9 mouse cellular contexts compared by ENCODE assay signal in the genomic region with DNA sequence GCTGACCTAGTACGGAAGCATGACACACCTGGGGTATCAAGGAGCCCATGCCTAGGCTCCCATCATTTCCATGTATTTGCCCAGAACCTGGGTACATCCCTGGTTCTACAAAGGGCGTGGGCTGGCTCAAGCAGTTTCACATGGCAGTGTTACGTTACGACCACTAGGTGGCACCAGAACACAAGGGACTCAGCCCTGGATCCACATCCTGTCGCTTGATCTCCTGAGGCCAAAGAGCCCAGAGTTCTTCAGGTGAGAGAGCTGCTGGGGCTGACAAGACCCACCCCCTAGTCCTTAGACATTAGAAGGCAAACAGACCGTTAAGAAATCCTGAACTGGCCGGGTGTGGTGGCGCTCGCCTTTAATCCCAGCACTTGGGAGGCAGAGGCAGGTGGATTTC. TPM values are rescaled to one million over a fixed set of nuclear protein-coding genes. Genes with fewer than 3 reads are reported as not detected.
A peak's percentile ranks its signal among the peaks of the same experiment; 100 is the strongest.
DNase-seq lines count a peak whose midpoint lies in the region; ATAC-seq and TF ChIP-seq lines count a peak whose summit lies in the region.
"Had no signal": no experiment of that assay in that cellular context is flagged by ENCODE, and none has a peak within 500 bp of the region (broad histone marks: within the 10 kb centered on the region; RNA-seq: fewer than 3 reads in every experiment).

No protein-coding gene starts in this region.

- intact Hi-C loops in gastrocnemius, postnatal 14 days (cut with DNase I; ENCODE audit: low total_unique reads): loop anchor here (10.0 kb wide), 2 partner anchors 137 to 197 kb away; no protein-coding TSS in a partner anchor

- TF ChIP-seq POLR2A in cortical plate, adult 2 months (IDR thresholded peaks at IDR 0.05; ENCODE audit: extremely low read depth, insufficient read depth, low read length): no peak

- H3K27me3 ChIP-seq in intestine, embryonic 16.5 days (replicated peaks; ENCODE audit: control insufficient read depth, insufficient read depth, low read length): no peaks in the 10 kb centered on the region
- H3K27me3 ChIP-seq in limb, embryonic 10.5 days (ENCODE audit: low read depth, poor library complexity, severe bottlenecking): no peaks in the 10 kb centered on the region
- H3K27me3 ChIP-seq in midbrain, embryonic 15.5 days (replicated peaks): no peaks in the 10 kb centered on the region
- no peaks in the 10 kb centered on the region for H3K27me3 ChIP-seq in stomach, embryonic 14.5 days (ENCODE audit: control insufficient read depth, insufficient read depth, low read length)
- H3K27me3 ChIP-seq: embryonic facial prominence, embryonic 12.5 days had no signal

- peaks cover 2% of the 10 kb centered on the region; the same call in 1 of the 2 replicates for H3K4me1 ChIP-seq in cortical plate, adult 2 months (ENCODE audit: control insufficient read depth, insufficient read depth, low read length)
- H3K4me1 ChIP-seq in intestine, embryonic 16.5 days (ENCODE audit: control insufficient read depth, insufficient read depth, low read length): no peaks in the 10 kb centered on the region
- H3K4me1 ChIP-seq in limb, embryonic 10.5 days: no peaks in the 10 kb centered on the region
- no peaks in the 10 kb centered on the region for H3K4me1 ChIP-seq in midbrain, embryonic 15.5 days
- no peaks in the 10 kb centered on the region for H3K4me1 ChIP-seq in stomach, embryonic 14.5 days (ENCODE audit: control insufficient read depth, insufficient read depth, low read length)
- H3K4me1 ChIP-seq: embryonic facial prominence, embryonic 12.5 days had no signal

- H3K4me3 ChIP-seq in cortical plate, adult 2 months (ENCODE audit: insufficient read depth, low read length): no peak overlapping the region
- H3K4me3 ChIP-seq in intestine, embryonic 16.5 days (ENCODE audit: low read length): no peak overlapping the region
- no peak overlapping the region for H3K4me3 ChIP-seq in limb, embryonic 10.5 days
- no peak overlapping the region for H3K4me3 ChIP-seq in midbrain, embryonic 15.5 days
- H3K4me3 ChIP-seq in stomach, embryonic 14.5 days (ENCODE audit: low read depth, low read length): no peak overlapping the region
- H3K4me3 ChIP-seq: embryonic facial prominence, embryonic 12.5 days had no signal

- no peak overlapping the region for H3K9ac ChIP-seq in intestine, embryonic 16.5 days (ENCODE audit: low read depth, low read length)
- H3K9ac ChIP-seq in midbrain, embryonic 15.5 days: no peak overlapping the region
- H3K9ac ChIP-seq in stomach, embryonic 14.5 days (replicated peaks; ENCODE audit: low read depth, low read length): no peak overlapping the region
- H3K9ac ChIP-seq: embryonic facial prominence, embryonic 12.5 days had no signal

- H3K9me3 ChIP-seq in intestine, embryonic 16.5 days (ENCODE audit: control insufficient read depth, low read length): no peaks in the 10 kb centered on the region
- no peaks in the 10 kb centered on the region for H3K9me3 ChIP-seq in limb, embryonic 10.5 days (replicated peaks)
- no peaks in the 10 kb centered on the region for H3K9me3 ChIP-seq in midbrain, embryonic 15.5 days
- no peaks in the 10 kb centered on the region for H3K9me3 ChIP-seq in stomach, embryonic 14.5 days (ENCODE audit: control insufficient read depth, low read depth, low read length)
- H3K9me3 ChIP-seq: embryonic facial prominence, embryonic 12.5 days had no signal

- TF ChIP-seq CTCF in cortical plate, adult 2 months (IDR thresholded peaks at IDR 0.05; ENCODE audit: extremely low read depth, insufficient read depth, low read length): peak; percentile 99

- H3K27ac ChIP-seq in cortical plate, adult 2 months (ENCODE audit: insufficient read depth, low read length): no peak overlapping the region
- H3K27ac ChIP-seq in intestine, embryonic 16.5 days (ENCODE audit: low read length): no peak overlapping the region
- H3K27ac ChIP-seq in limb, embryonic 10.5 days: no peak overlapping the region
- no peak overlapping the region for H3K27ac ChIP-seq in midbrain, embryonic 15.5 days
- no peak overlapping the region for H3K27ac ChIP-seq in stomach, embryonic 14.5 days (ENCODE audit: low read length)
- H3K27ac ChIP-seq: embryonic facial prominence, embryonic 12.5 days had no signal

- 14% methylated on average over 9 of the region's 9 CpGs for WGBS in intestine, embryonic 16.5 days
- WGBS in limb, embryonic 10.5 days: 12% methylated on average over 9 of the region's 9 CpGs
- WGBS in midbrain, embryonic 15.5 days: 8% methylated on average over 9 of the region's 9 CpGs
- 9% methylated on average over 9 of the region's 9 CpGs for WGBS in stomach, embryonic 14.5 days

- peak; percentile 74 for ATAC-seq in intestine, embryonic 16.5 days
- peak; percentile 55 for ATAC-seq in midbrain, embryonic 15.5 days (replicated peaks)
- ATAC-seq in stomach, embryonic 14.5 days (ENCODE audit: insufficient number of reproducible peaks, insufficient read depth, low FRiP score, low read depth): peak; percentile 39; the same call in 1 of the 2 replicates

- peak; percentile 85 for DNase-seq in 416B (ENCODE audit: low read depth)
- DNase-seq in adipocyte (ENCODE audit: low spot score): peak; percentile 82
- peak; percentile 64 for DNase-seq in gastrocnemius, postnatal 14 days
- DNase-seq in limb, embryonic 10.5 days (ENCODE audit: low spot score): peak; percentile 84

- H3K36me3 ChIP-seq in intestine, embryonic 16.5 days (ENCODE audit: control insufficient read depth, insufficient read depth, low read length): no peaks in the 10 kb centered on the region
- peaks cover 19% of the 10 kb centered on the region for H3K36me3 ChIP-seq in limb, embryonic 10.5 days
- H3K36me3 ChIP-seq in midbrain, embryonic 15.5 days (replicated peaks): 0 out of 2 replicates have a peak, but pooled peaks cover 6% of the 10 kb centered on the region
- peaks cover 6% of the 10 kb centered on the region; the same call in 1 of the 2 replicates for H3K36me3 ChIP-seq in stomach, embryonic 14.5 days (ENCODE audit: control insufficient read depth, insufficient read depth, low read length)

- H3K4me2 ChIP-seq in intestine, embryonic 16.5 days (ENCODE audit: low read depth, low read length): no peak overlapping the region
- no peak overlapping the region for H3K4me2 ChIP-seq in midbrain, embryonic 15.5 days
- no peak overlapping the region for H3K4me2 ChIP-seq in stomach, embryonic 14.5 days (replicated peaks; ENCODE audit: low read depth, low read length)
- H3K4me2 ChIP-seq: embryonic facial prominence, embryonic 12.5 days had no signal

RNA-seq across cellular contexts. Expression of gene Eif4g3, which starts 24.6 kb away (rescaled TPM):
- 148 and 164 TPM in 2 replicates for polyA plus RNA-seq in cortical plate, adult 2 months (2012; rRNA removed)
- total RNA-seq in gastrocnemius, postnatal 14 days (2021): 10 to 100 TPM; 95.2 to 98.9 TPM
- polyA plus RNA-seq in intestine, embryonic 16.5 days (2015; fragmentation: Nextera tagmentation; extraction: Ambion mirVana): 16.4 and 18.0 TPM in 2 replicates
- polyA plus RNA-seq in limb, embryonic 10.5 days (2016; fragmentation: Nextera tagmentation; extraction: Ambion mirVana): 42.7 and 42.9 TPM in 2 replicates
- polyA plus RNA-seq in midbrain, embryonic 15.5 days (2015; fragmentation: Nextera tagmentation; extraction: Ambion mirVana): 55.7 and 58.5 TPM in 2 replicates
- 43.1 and 43.3 TPM in 2 replicates for polyA plus RNA-seq in stomach, embryonic 14.5 days (2014; fragmentation: Nextera tagmentation; extraction: Ambion mirVana)
